Mouse (Mus musculus): ENCODE measurements around the gene She.
"Not testable (repeated sequence)": the region's sequence is repeated elsewhere in the genome, so short reads cannot be mapped to it uniquely, and the experiment has no call there.

Gene She

GRCm38 (mm10) chr3:89862182-89862761 lies 31.1 kb downstream of the She start:
- no peak for DNase-seq (ENCODE audit: low spot score in 2 of 2)

DNA sequence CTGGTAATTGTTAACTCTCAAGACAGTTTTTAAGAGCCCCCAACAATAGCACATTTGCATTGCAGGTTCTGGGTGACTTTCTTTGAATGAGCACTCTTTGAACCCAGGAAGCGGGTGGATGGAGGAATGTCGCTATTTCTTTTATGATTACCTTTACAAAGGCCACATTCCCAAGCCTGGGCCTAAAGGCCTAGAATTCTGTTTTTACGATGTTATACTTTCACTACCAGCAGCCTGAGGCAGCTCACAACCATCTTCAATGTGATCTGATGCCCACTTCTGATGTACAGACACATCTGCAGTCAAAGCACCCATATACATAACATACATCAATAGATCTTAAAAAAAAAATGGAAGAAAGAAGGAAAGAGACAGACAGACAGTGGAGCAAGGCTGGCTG lies 32.1 kb downstream of the She start:
- not testable (repeated sequence) for DNase-seq (ENCODE audit: low spot score in 2 of 2)

DNA sequence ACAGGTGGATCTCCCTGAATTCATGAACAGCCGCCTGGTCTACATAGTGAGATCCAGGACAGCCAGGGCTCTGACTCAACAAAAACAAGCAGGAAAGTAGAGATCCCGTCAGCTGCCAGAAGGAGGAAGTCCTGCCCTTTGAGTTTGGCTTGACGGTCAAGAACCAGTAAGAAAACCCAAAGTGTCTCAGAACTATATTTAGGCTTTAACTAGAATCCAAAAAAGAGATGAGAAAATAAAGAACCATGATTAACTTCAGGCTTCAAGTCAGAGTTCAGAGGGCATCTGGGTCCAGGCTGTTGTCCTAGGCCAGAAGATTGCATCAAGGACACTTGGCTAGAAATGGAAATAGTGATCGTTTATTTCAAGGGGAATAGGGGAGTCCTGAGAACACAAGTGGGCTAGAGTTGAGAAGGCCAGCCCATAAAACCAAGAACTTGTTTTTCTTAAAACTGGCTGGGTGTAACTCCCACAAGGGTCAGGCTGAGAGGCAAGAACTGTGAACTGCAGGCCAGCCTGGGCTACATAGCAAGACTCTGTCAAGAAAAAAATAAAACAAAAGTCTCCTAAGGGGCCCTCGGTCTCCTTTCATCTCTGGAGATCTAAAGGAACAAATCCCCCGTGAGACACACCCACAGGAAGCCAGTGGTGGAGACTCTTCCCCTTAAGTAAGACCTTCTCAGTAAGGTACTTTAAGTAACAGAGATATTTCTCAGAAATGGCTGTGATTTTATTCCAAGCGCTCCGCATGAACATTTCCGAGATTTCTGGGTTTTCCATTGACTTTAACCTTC lies 32.7 kb downstream of the She start:
- DNase-seq (ENCODE audit: low spot score in 2 of 2), result no peak

GRCm38 (mm10) chr3:89865020-89865419 lies 33.9 kb downstream of the She start:
- DNase-seq (ENCODE audit: low spot score in 2 of 2), result no peak

GRCm38 (mm10) chr3:89865764-89866163 lies 34.6 kb downstream of the She start:
- DNase-seq (ENCODE audit: low spot score in 2 of 2), result no peak

- no peak for DNase-seq (ENCODE audit: low spot score in 2 of 2)
These were observed 36.5 kb downstream of the She start for GRCm38 (mm10) chr3:89867651-89868050.

DNA sequence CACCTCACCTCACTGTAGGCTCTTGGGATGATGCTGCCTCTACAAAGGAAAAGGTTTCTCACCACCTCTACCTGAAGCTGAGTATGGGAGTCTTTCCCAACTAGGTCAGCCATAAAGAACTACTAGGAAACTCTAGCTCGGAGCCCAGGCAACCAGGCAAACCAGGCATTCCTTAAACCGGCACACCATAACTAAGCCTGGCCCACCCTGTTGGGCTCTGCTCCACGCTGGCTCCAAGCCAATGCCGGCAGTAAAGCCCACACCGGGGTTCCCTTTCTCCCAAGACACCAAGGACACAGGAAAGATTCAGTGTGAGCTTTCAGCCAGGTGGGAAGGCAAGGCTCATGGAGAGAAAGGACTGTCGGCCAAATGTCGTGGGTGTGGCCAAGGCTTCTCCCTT lies 37.2 kb downstream of the She start:
- no peak for DNase-seq (ENCODE audit: low spot score in 2 of 2)

DNA sequence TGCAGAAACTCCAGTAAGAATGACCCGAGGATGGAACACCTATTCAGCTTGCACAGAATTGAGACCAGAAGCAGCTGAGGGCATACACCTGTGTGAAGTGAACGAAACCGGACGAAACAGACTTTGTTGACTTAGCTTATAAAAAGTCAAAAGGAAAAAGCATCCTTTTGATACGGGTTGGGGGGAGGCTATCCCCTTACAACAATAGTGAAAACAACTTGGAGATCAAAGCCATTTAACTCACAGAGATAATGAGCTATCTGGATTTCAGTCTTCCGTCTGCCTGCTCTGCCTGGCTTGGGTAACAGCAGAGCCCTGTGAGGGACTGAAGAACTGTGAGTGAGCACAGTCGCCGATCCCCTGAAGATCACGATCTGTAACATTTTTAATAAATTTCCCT lies 37.8 kb downstream of the She start:
- DNase-seq (ENCODE audit: low spot score in 2 of 2), result no peak

- DNase-seq (ENCODE audit: low spot score in 2 of 2), result no peak
These were observed 38.4 kb downstream of the She start for GRCm38 (mm10) chr3:89869556-89869955.

GRCm38 (mm10) chr3:89870472-89871271 lies 39.5 kb downstream of the She start:
- no peak for DNase-seq (ENCODE audit: low spot score in 2 of 2)

- DNase-seq (ENCODE audit: low spot score in 2 of 2), result no peak
These were observed 40.3 kb downstream of the She start for GRCm38 (mm10) chr3:89871339-89871914.

- DNase-seq (ENCODE audit: low spot score in 2 of 2), result no peak
These were observed 41.0 kb downstream of the She start for GRCm38 (mm10) chr3:89872209-89872608.

GRCm38 (mm10) chr3:89872684-89873083 lies 41.5 kb downstream of the She start:
- no peak for DNase-seq (ENCODE audit: low spot score in 2 of 2)

- no peak for DNase-seq (ENCODE audit: low spot score in 2 of 2)
These were observed 42.9 kb downstream of the She start for GRCm38 (mm10) chr3:89874076-89874475.

- DNase-seq (ENCODE audit: low spot score in 2 of 2), result no peak
These were observed 43.9 kb downstream of the She start for GRCm38 (mm10) chr3:89875021-89875420.

GRCm38 (mm10) chr3:89875781-89876180 lies 44.6 kb downstream of the She start:
- DNase-seq (ENCODE audit: low spot score in 2 of 2), result no peak

- DNase-seq (ENCODE audit: low spot score in 2 of 2), result no peak
These were observed 45.3 kb downstream of the She start for GRCm38 (mm10) chr3:89876469-89876868.

DNA sequence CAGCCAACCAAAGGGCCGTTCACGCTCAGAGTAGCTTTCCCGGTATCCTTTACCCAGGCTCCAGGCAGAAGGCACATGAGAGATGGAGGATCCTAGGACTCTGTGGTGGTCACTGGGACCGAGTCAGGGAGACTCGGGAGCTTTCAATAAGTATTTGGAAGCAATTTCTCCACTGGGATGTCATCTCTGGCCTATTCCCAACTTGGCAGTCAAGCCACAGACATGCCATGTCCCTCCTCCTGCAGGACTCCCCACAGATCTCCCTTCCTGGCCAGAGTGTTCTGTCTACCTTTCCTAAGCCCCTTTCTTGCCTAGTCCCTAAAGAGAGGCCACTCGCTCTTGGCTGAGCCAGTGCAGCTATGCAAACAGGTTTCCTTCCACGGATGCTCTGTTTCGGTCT lies 46.0 kb downstream of the She start:
- DNase-seq (ENCODE audit: low spot score in 2 of 2), result no peak

DNA sequence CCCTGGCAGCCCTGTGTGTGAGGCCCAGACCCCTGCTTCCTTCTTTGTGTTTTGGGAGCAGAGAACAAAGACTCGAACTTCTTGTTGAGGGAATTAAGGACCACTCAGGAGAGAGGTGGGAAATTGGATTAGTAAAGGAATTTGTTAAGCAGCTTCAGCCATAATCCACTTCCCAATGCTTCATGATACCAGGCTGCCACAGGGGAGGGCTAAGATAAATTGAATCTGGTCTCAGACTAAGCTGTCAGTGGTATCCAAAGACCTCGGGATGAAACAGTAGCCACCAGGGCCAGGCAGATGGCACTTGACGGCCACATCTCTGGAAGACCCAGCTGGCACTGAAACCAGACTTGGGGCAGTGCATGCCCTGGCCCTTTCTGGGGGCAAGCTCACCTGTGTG lies 47.3 kb downstream of the She start:
- DNase-seq (ENCODE audit: low spot score in 2 of 2), result no peak

GRCm38 (mm10) chr3:89879326-89879725 lies 48.2 kb downstream of the She start:
- DNase-seq (ENCODE audit: low spot score in 2 of 2), result no peak

- no peak for DNase-seq (ENCODE audit: low spot score in 2 of 2)
These were observed 49.1 kb downstream of the She start for GRCm38 (mm10) chr3:89880036-89880851.

All from frontal cortex, postnatal 14 days (tissue).